Mouse (Mus musculus): Measurements from ENCODE around the gene Gp2. TPM values are rescaled to one million over a fixed set of nuclear protein-coding genes. Genes with fewer than 3 reads are reported as not detected.

Gp2 gene
- 0.06 TPM in 1 of 2 replicates, not detected in the other for polyA plus RNA-seq (2012; rRNA removed; ENCODE audit: low replicate concordance)

DNA sequence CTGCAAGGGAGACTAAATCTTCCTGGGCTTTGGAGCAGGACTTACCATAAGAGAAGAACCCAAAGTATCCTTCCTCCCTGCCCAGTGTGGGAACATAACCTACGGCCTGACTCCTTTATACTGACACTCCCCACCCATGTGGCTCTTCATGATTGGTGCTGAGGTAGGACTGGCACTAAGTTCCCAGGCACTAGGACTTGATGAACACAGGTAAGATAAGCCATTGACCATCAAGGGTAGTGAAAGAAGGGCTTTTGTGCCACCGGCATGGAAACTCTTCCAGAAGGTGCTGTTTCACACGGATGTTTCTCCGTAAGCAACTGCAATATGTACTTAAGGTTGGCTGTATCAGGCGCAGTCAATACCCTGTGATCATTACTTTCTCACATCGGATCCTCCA lies at the start of gene Gp2:
Gene Gp2 (minus strand): TSS at position 101 of the 400 bp plus-strand sequence.

DNA sequence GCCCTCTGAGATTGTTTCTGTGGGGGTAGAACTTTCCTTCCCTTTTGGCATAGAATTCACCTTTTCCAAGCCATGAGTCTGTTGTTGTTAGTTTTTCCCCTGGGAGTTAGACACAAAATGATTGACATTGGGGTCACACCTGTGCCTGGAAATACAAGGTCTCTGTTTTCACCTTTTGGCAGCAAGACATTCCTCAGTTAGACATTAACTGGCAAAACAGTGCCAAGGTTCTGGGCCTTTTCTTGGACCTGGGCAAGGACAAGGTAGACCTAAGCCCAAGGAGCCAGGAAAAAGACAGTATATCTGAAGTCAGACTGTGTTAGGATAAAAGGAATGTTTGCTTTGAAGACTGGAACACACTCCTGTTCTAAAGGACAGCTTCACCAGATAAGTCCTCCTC lies 20.2 kb upstream of the Gp2 start, which contains the start of gene Umod:
Gene Umod (minus strand): TSS at position 27 of the 400 bp plus-strand sequence.

Other genes starting within 250 kb of the Gp2 start
- 0.06 and 0.26 TPM in 2 replicates for gene Umod, start 20.0 kb upstream of the Gp2 start, polyA plus RNA-seq (2012; rRNA removed; ENCODE audit: low replicate concordance)
- gene Acsm5, start 60.2 kb upstream of the Gp2 start, polyA plus RNA-seq (2012; rRNA removed; ENCODE audit: low replicate concordance) = 4.4 and 5.1 TPM in 2 replicates
- not detected in 2 replicates for gene Pdilt, start 64.2 kb upstream of the Gp2 start, polyA plus RNA-seq (2012; rRNA removed; ENCODE audit: low replicate concordance)
- gene Acsm2, start 95.1 kb upstream of the Gp2 start, polyA plus RNA-seq (2012; rRNA removed; ENCODE audit: low replicate concordance) = 0.36 TPM in 1 of 2 replicates, not detected in the other
- gene Acsm1, start 147.7 kb upstream of the Gp2 start, polyA plus RNA-seq (2012; rRNA removed; ENCODE audit: low replicate concordance) = 0.48 TPM in 1 of 2 replicates, not detected in the other
- gene Acsm4, start 230.7 kb upstream of the Gp2 start, polyA plus RNA-seq (2012; rRNA removed; ENCODE audit: low replicate concordance) = not detected in 2 replicates